In the genomic region with DNA sequence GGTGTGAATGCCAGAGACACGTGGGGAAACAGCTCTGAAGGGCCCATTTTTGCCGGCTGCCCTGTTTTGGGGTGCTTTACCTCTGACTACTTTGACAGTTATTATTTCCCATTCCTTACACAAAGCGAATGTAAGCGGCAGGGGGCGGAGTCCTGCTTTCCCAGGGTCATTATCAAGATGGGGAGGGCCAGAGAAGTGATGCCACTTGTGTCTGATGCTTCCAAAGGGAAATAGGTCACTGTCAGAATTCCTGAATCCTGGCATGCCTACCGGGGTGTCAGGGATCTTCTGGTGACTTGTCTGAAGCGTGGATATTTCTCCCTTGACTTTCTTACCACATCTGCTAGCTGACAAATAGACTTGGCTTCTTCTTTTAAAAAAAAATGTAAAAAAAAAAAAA, we compare ENCODE assay signal across 8 mouse cellular contexts.
DNase-seq lines count a peak whose midpoint lies in the region; ATAC-seq and TF ChIP-seq lines count a peak whose summit lies in the region.

No protein-coding gene starts in this region.

- 24% methylated on average over 7 of the region's 7 CpGs for WGBS in neural tube, embryonic 11.5 days
- WGBS in hindbrain, postnatal 0 days, result 19% methylated on average over 7 of the region's 7 CpGs

- H3K4me3 ChIP-seq in neural tube, embryonic 11.5 days (ENCODE audit: low read depth, low read length), result no peak overlapping the region
- H3K4me3 ChIP-seq in hindbrain, postnatal 0 days (ENCODE audit: low read length), result peak overlapping the region; percentile 46

- DNase-seq in frontal cortex, postnatal 36 days (ENCODE audit: low spot score in 2 of 2), result peak; percentile 20 to 27
- no peak for DNase-seq in frontal cortex, postnatal 10 days (ENCODE audit: low spot score in 2 of 2)
- no peak for DNase-seq in neural tube, embryonic 11.5 days (ENCODE audit: low spot score)
- DNase-seq in neural tube, embryonic 10.5 days (ENCODE audit: extremely low spot score, low spot score), result no peak
- DNase-seq in hindbrain, postnatal 0 days (ENCODE audit: low spot score), result peak; percentile 27
- peak; percentile 73 for DNase-seq in retina, postnatal 1 day
- no peak for DNase-seq in frontal cortex, postnatal 14 days (ENCODE audit: low spot score in 2 of 2)

- H3K27ac ChIP-seq in neural tube, embryonic 11.5 days (ENCODE audit: low read depth, low read length), result no peak overlapping the region
- peak overlapping the region; percentile 86 for H3K27ac ChIP-seq in hindbrain, postnatal 0 days

- peak overlapping the region; percentile 61 for H3K4me2 ChIP-seq in neural tube, embryonic 11.5 days (ENCODE audit: low read depth)
- peak overlapping the region; percentile 65 for H3K4me2 ChIP-seq in hindbrain, postnatal 0 days (ENCODE audit: low read depth, low read length)

- H3K9me3 ChIP-seq in neural tube, embryonic 11.5 days (ENCODE audit: control insufficient read depth, low read length), result no peaks in the 10 kb centered on the region
- H3K9me3 ChIP-seq in hindbrain, postnatal 0 days (ENCODE audit: low read length), result no peaks in the 10 kb centered on the region

- H3K4me1 ChIP-seq in neural tube, embryonic 11.5 days (ENCODE audit: control insufficient read depth, insufficient read depth, low read length), result peaks cover 4% of the 10 kb centered on the region
- H3K4me1 ChIP-seq in hindbrain, postnatal 0 days (ENCODE audit: insufficient read depth, low read length), result peaks cover 10% of the 10 kb centered on the region

- no peak for ATAC-seq in neural tube, embryonic 11.5 days (ENCODE audit: insufficient read depth, low FRiP score, low TSS enrichment)
- ATAC-seq in hindbrain, postnatal 0 days, result no peak
- no peak for ATAC-seq in monocyte, adult 5-6 weeks (replicated peaks; ENCODE audit: insufficient number of reproducible peaks, low FRiP score, low TSS enrichment, poor library complexity, severe bottlenecking)

- H3K9ac ChIP-seq in neural tube, embryonic 11.5 days (ENCODE audit: low read length), result no peak overlapping the region; the same call in 1 of the 2 replicates
- H3K9ac ChIP-seq in hindbrain, postnatal 0 days (replicated peaks; ENCODE audit: low read length), result peak overlapping the region; percentile 58

- H3K27me3 ChIP-seq in neural tube, embryonic 11.5 days (ENCODE audit: control insufficient read depth, insufficient read depth, low read length), result peaks cover 13% of the 10 kb centered on the region; the same call in 1 of the 2 replicates
- no peaks in the 10 kb centered on the region for H3K27me3 ChIP-seq in hindbrain, postnatal 0 days (ENCODE audit: insufficient read depth, low read length)

- H3K36me3 ChIP-seq in neural tube, embryonic 11.5 days (ENCODE audit: control insufficient read depth, insufficient read depth, low read length), result no peaks in the 10 kb centered on the region
- H3K36me3 ChIP-seq in hindbrain, postnatal 0 days (ENCODE audit: insufficient read depth, low read length), result no peaks in the 10 kb centered on the region

- TF ChIP-seq CTCF in hindbrain, postnatal 0 days (IDR thresholded peaks at IDR 0.05; ENCODE audit: low read depth), result no peak

Comparison
In these comparisons a context has a peak if more than half of its experiments do, and no peak if none do; other contexts are left out.
1. DNase-seq: peak in frontal cortex, postnatal 36 days (2 of 2), hindbrain, postnatal 0 days (single experiment) and retina, postnatal 1 day (single experiment); none in frontal cortex, postnatal 10 days (0 of 2), neural tube, embryonic 11.5 days (single experiment), neural tube, embryonic 10.5 days (single experiment) and frontal cortex, postnatal 14 days (0 of 2).